Mouse (Mus musculus) liver, embryonic 13.5 days (tissue): ENCODE measurements at regions not wholly inside any gene's neighbourhood (a gene's known extent, or its start where the extent isn't known, plus 50 kb on each side); places are given as distances from the start of the nearest gene placed in this dataset.

Source experiments
- ATAC-seq: fragments of 200-750 bp; cut with Nextera tagmentation; 2 replicates; pipeline ENCODE4 v1.8.0; 2017; ENCODE audit warnings: low read depth, mild to moderate bottlenecking, moderate number of reproducible peaks, moderate library complexity
- DNase-seq: peaks from one replicate; pipeline ENCODE4 v3.0.0; 2022
- H3K27ac ChIP-seq: fragments of 300-500 bp; sonication (generic); 2 replicates; pipeline ENCODE4 v1.5.1; 2015; ENCODE audit warnings: moderate library complexity, mild to moderate bottlenecking, inconsistent platforms
- H3K27me3 ChIP-seq: fragments of 300-500 bp; sonication (generic); 2 replicates; pipeline ENCODE4 v1.6.1; 2015; ENCODE audit warnings: mild to moderate bottlenecking, inconsistent platforms
- H3K36me3 ChIP-seq: fragments of 300-500 bp; sonication (generic); 2 replicates; pipeline ENCODE4 v1.6.1; 2015; ENCODE audit warnings: mild to moderate bottlenecking, inconsistent platforms
- H3K4me1 ChIP-seq: fragments of 300-500 bp; sonication (generic); replicated peaks from 2 replicates; pipeline ENCODE4 v1.6.1; 2015; ENCODE audit warnings: inconsistent platforms
- H3K4me2 ChIP-seq: fragments of 300-500 bp; sonication (generic); 2 replicates; pipeline ENCODE4 v1.6.1; 2015; ENCODE audit warnings: inconsistent platforms, mild to moderate bottlenecking, moderate library complexity
- H3K4me3 ChIP-seq: fragments of 300-500 bp; sonication (generic); replicated peaks from 2 replicates; pipeline ENCODE4 v1.5.1; 2015; ENCODE audit warnings: mild to moderate bottlenecking, inconsistent platforms
- H3K9ac ChIP-seq: fragments of 300-500 bp; sonication (generic); 2 replicates; pipeline ENCODE4 v1.6.1; 2015; ENCODE audit warnings: mild to moderate bottlenecking, inconsistent platforms
- H3K9me3 ChIP-seq: fragments of 300-500 bp; sonication (generic); replicated peaks from 2 replicates; pipeline ENCODE4 v1.6.1; 2016; ENCODE audit warnings: inconsistent platforms
- WGBS: fragments of 180-500 bp; shearing (Covaris S2); methylation state at CpG from one replicate; pipeline ENCODE4 v1.1.7; 2015; ENCODE audit not compliant: insufficient replicate concordance; 5-methylcytosine and 5-hydroxymethylcytosine counted together

GRCm38 (mm10) chr1:121254196-121254595 lies 78.2 kb downstream of the Insig2 start:
- 62% methylated on average over 9 of the region's 9 CpGs for WGBS
- ATAC-seq = no peak

More at GRCm38 (mm10) chr1:121254196-121254595, 78.2 kb downstream of the Insig2 start:
- Histone ChIP-seq H3K36me3 (no peaks in the 10 kb centered on the region), H3K9me3 (no peaks in the 10 kb centered on the region), H3K4me2 (no peak overlapping the region), H3K4me3 (no peak overlapping the region), H3K4me1 (no peaks in the 10 kb centered on the region), H3K9ac (no peak overlapping the region), H3K27me3 (no peaks in the 10 kb centered on the region), H3K27ac (no peak overlapping the region)
- DNase-seq = no peak
